Mouse (Mus musculus): ENCODE data around the gene Mrps27.

DNA sequence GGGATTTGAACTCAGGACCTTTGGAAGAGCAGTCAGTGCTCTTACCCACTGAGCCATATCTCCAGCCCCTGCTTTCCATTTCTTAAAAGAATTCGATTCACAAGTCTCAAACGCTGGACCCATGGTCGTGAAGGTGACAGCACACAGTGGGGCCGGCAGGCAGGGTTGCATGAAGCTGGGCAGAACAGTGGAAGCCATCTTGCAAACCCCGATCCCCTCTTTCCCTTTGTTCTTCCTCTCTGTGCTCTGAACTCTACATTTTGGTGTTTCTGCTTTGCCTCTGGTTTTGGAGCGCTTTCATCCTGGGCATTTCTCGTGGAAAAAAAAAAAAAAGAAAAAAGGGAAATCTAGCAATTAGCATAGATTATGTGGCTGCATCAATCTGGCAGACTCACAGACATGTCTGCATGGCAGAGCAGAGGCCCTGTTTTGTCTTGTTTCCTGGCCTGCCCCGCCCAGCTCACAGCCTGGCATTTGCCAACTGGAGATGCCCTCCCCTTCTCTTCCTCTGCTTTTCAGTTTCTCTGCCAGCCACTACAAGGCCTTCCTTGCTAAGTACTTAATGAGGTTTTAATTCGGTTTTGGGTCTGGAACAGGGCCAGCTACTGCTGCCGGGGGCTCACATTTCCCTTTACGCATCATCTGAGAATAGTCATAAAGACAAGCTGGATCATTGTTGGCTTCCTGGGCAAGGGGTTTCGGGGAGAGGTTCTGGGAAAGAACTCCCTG lies 114.2 kb downstream of the Mrps27 start:
- TF ChIP-seq CTCF (IDR thresholded peaks at IDR 0.05; ENCODE audit: low read depth) (no peak), EP300 (optimal IDR thresholded peaks at IDR 0.05) (peak; percentile 45)

Measured in stomach, postnatal 0 days (tissue).